Mouse (Mus musculus) limb, embryonic 15.5 days (tissue): ENCODE measurements around the gene H2al1e. TPM values are rescaled to one million over a fixed set of nuclear protein-coding genes. Genes with fewer than 3 reads are reported as not detected.
"Not testable (repeated sequence)": the region's sequence is repeated elsewhere in the genome, so short reads cannot be mapped to it uniquely, and the experiment has no call there.

ENCODE experiments used
- ATAC-seq: fragments of 200-750 bp; cut with Nextera tagmentation; 2 replicates; pipeline ENCODE4 v1.8.0; 2017; ENCODE audit warnings: low read depth, moderate TSS enrichment; ENCODE audit not compliant: insufficient number of reproducible peaks, low FRiP score, low TSS enrichment
- H3K27ac ChIP-seq: fragments of 300-500 bp; sonication (generic); 2 replicates; pipeline ENCODE4 v1.5.1; 2015; ENCODE audit warnings: moderate library complexity, mild to moderate bottlenecking, inconsistent platforms
- H3K27me3 ChIP-seq: fragments of 300-500 bp; sonication (generic); 2 replicates; pipeline ENCODE4 v1.6.1; 2015; ENCODE audit warnings: inconsistent platforms
- H3K36me3 ChIP-seq: fragments of 300-500 bp; sonication (generic); 2 replicates; pipeline ENCODE4 v1.6.1; 2015; ENCODE audit warnings: inconsistent platforms
- H3K4me1 ChIP-seq: fragments of 300-500 bp; sonication (generic); 2 replicates; pipeline ENCODE4 v1.6.1; 2015; ENCODE audit warnings: inconsistent platforms
- H3K4me2 ChIP-seq: fragments of 300-500 bp; sonication (generic); 2 replicates; pipeline ENCODE4 v1.6.1; 2015; ENCODE audit warnings: mild to moderate bottlenecking, inconsistent platforms
- H3K4me3 ChIP-seq: fragments of 300-500 bp; sonication (generic); 2 replicates; pipeline ENCODE4 v1.5.1; 2015; ENCODE audit warnings: mild to moderate bottlenecking, inconsistent platforms
- H3K9ac ChIP-seq: fragments of 300-500 bp; sonication (generic); 2 replicates; pipeline ENCODE4 v1.6.1; 2015; ENCODE audit warnings: inconsistent platforms
- H3K9me3 ChIP-seq: fragments of 300-500 bp; sonication (generic); 2 replicates; pipeline ENCODE4 v1.6.1; 2016; ENCODE audit warnings: inconsistent platforms
- WGBS: fragments of 180-500 bp; shearing (Covaris S2); methylation state at CpG from one replicate; pipeline ENCODE4 v1.1.7; 2015; 5-methylcytosine and 5-hydroxymethylcytosine counted together
- polyA plus RNA-seq: library from polyadenylated mRNA; unstranded; fragments of >200 nt; fragmentation: Nextera tagmentation; extraction: Ambion mirVana; gene quantifications from 2 replicates; pipeline ENCODE4 v1.2.1, GENCODE M21; 2015

Gene H2al1e
- not detected in 2 replicates for polyA plus RNA-seq

DNA sequence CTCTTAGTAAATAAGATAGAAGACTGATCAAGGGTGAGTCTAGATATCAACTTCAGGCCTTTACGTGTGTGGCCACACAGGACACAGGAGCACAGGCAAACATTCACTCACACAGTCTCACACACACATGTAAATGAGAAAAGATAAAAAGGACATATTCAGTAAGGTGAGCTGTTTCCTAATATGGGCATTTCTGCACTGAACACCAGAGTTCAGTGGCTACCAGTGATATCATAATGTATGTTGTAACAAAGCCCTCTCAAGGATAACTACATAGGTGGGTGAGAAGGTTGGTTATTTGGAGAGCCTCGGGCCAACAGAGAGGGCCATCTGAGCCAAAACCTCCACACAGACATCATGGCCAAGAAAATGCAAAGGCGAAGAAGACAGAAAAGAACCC is at the start of gene H2al1e:
TSS of gene H2al1e (plus strand) at position 301 of the 400 bp plus-strand sequence.
- ATAC-seq, H3K4me3 ChIP-seq, H3K4me2 ChIP-seq, H3K9me3 ChIP-seq, H3K9ac ChIP-seq, H3K36me3 ChIP-seq, H3K4me1 ChIP-seq, H3K27ac ChIP-seq, H3K27me3 ChIP-seq: not testable (repeated sequence)
- WGBS = no CpG with 5 or more reads among the region's 3 CpGs

DNA sequence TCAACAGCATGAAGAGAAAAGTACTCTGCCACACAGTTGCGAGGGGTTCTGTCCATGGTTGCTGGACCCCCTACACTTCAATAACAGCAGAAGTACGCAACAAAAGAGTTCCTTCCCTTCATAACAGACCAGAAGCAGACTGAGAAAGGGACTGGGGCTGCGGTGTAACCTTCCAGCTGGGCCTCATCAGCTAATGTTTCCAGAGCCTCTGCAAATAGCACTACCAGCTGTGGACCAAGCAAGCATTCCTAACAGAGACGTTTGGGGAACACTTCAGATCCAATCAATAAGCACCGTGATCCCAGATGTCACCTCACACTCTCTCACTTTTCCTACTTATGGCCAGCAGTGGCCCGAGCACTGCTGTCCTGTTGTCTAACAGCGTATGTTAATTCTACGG is 46.8 kb upstream of the H2al1e start:
- no peaks in the 10 kb centered on the region for H3K9me3 ChIP-seq
- H3K9ac ChIP-seq = no peak overlapping the region
- H3K27ac ChIP-seq = no peak overlapping the region
- 65% methylated on average over 8 of the region's 8 CpGs for WGBS
- H3K4me3 ChIP-seq = no peak overlapping the region
- no peak overlapping the region for H3K4me2 ChIP-seq
- no peaks in the 10 kb centered on the region for H3K4me1 ChIP-seq
- H3K36me3 ChIP-seq = no peaks in the 10 kb centered on the region
- no peak for ATAC-seq
- H3K27me3 ChIP-seq = peaks cover 40% of the 10 kb centered on the region; the same call in 1 of the 2 replicates

DNA sequence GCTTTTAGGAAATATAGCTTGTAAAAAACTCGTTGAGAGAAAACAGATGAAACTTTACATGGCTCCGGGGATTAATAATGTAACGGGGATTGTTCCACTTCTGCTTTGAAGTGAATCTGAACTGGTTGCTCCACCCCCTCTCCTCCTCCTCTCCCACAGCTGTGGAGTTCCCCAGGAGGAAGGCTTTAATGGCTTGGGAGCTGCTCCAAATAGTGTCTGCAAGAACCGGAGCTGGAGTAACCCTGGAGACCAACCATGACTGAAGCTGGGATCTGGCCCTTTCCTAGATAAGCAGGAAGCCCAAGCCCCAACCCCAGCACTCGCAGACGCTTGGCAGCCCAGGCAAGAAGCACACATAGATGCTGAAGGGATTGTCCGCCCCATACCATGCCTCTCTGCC is 43.9 kb upstream of the H2al1e start:
- Histone ChIP-seq H3K9me3 (no peaks in the 10 kb centered on the region), H3K4me1 (no peaks in the 10 kb centered on the region), H3K27me3 (peaks cover 34% of the 10 kb centered on the region; the same call in 1 of the 2 replicates), H3K9ac (no peak overlapping the region), H3K36me3 (no peaks in the 10 kb centered on the region), H3K4me2 (no peak overlapping the region), H3K27ac (no peak overlapping the region), H3K4me3 (no peak overlapping the region)
- 42% methylated on average over 7 of the region's 7 CpGs for WGBS
- peak; percentile 35; the same call in 1 of the 2 replicates for ATAC-seq

DNA sequence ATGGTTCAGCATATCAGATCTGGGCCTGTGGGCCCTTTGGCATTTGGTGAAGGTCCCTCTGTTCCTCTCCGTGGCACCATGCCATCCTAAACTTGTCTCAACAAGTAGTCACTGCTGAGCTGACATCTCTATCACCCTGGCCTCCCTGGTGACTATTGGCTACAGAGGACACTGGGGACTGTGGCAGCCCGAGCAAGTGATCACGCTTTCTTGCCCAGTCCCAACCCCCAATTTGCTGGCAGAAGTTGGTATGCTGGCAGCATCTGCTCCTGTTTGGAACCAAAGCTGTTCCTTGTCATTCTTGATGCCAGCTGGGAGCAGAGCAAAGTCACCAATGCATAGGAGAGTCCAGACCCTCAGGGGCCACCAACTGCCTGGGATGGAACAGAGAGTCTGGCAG is 42.7 kb upstream of the H2al1e start:
- Histone ChIP-seq H3K9ac (no peak overlapping the region), H3K4me3 (no peak overlapping the region), H3K4me2 (no peak overlapping the region), H3K36me3 (no peaks in the 10 kb centered on the region), H3K27me3 (peaks cover 34% of the 10 kb centered on the region; the same call in 1 of the 2 replicates), H3K27ac (no peak overlapping the region), H3K9me3 (no peaks in the 10 kb centered on the region), H3K4me1 (no peaks in the 10 kb centered on the region)
- ATAC-seq = no peak
- 87% methylated on average over 3 of the region's 3 CpGs for WGBS

DNA sequence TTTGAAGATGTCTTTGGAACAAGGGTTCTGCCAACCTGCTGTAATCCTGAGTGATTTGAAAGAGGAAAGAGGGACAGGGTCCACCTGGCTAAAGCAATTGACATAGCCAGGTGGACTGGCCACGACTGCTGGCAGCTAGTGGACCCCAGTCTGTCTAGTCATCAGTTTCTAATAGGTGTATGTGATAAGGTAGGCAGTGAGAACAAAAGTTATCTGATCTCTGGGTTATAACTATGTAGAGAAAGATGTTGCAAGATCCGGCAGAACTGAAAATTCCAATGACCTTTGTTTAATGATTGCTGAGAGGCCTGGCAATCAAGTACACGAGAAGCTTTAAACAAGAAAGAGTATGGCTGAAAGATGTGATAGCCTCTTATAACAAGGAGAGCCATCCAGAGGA is 38.5 kb upstream of the H2al1e start:
- no peak overlapping the region for H3K27ac ChIP-seq
- 69% methylated on average over 3 of the region's 3 CpGs for WGBS
- H3K9me3 ChIP-seq = no peaks in the 10 kb centered on the region
- H3K4me3 ChIP-seq = no peak overlapping the region
- H3K27me3 ChIP-seq = peaks cover 22% of the 10 kb centered on the region; the same call in 1 of the 2 replicates
- no peak overlapping the region for H3K9ac ChIP-seq
- no peaks in the 10 kb centered on the region for H3K36me3 ChIP-seq
- H3K4me2 ChIP-seq = no peak overlapping the region
- H3K4me1 ChIP-seq = no peaks in the 10 kb centered on the region
- no peak for ATAC-seq

DNA sequence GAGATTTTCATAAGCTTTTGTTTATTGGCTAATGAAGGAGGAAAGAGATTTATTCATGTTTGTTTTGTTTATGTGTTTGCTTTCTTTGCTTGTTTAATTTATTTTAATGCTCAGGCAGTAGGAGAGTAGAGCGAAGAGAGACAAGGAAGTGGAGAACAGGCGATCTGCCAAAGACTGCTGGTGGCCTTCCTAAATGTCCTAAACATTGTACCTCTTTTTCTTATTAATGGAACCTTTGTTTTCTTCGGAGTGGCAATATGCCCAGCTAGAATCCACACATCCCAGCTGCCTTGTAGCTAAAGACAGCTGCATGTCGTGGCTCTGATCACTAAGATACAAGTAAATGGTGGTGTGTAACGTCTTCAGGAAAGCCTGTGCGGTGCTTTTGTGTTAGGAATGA is 34.7 kb upstream of the H2al1e start:
- Histone ChIP-seq H3K4me3 (no peak overlapping the region), H3K27ac (no peak overlapping the region), H3K27me3 (peaks cover 11% of the 10 kb centered on the region; the same call in 1 of the 2 replicates), H3K36me3 (no peaks in the 10 kb centered on the region), H3K9me3 (no peaks in the 10 kb centered on the region), H3K9ac (no peak overlapping the region), H3K4me2 (no peak overlapping the region), H3K4me1 (no peaks in the 10 kb centered on the region)
- 75% methylated on average over 6 of the region's 6 CpGs for WGBS
- ATAC-seq = no peak

DNA sequence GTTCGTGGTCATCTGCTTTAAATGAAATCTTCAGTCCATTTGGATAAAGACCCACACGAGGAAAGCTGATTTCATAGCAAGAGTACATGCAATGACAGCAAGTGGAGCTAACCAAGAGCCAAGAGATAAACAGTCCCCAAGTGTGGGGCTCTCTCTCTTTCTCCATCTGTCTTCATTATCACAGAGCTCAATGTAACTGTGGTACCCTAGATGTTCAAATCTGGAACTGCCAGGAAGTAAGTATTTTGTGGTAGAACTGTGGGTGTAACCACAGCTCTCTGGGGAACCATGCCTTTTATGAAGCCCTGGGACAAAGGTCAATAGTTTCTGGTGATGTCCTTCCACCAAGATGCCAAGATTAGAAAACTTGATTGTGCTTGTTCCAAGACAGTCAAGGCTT is 31.0 kb upstream of the H2al1e start:
- ATAC-seq = no peak
- Histone ChIP-seq H3K36me3 (no peaks in the 10 kb centered on the region), H3K27ac (no peak overlapping the region), H3K27me3 (0 out of 2 replicates have a peak, but pooled peaks cover 10% of the 10 kb centered on the region), H3K9me3 (no peaks in the 10 kb centered on the region), H3K4me1 (no peaks in the 10 kb centered on the region), H3K4me2 (no peak overlapping the region), H3K9ac (no peak overlapping the region), H3K4me3 (no peak overlapping the region)
- WGBS = 54% methylated on average over 2 of the region's 2 CpGs

DNA sequence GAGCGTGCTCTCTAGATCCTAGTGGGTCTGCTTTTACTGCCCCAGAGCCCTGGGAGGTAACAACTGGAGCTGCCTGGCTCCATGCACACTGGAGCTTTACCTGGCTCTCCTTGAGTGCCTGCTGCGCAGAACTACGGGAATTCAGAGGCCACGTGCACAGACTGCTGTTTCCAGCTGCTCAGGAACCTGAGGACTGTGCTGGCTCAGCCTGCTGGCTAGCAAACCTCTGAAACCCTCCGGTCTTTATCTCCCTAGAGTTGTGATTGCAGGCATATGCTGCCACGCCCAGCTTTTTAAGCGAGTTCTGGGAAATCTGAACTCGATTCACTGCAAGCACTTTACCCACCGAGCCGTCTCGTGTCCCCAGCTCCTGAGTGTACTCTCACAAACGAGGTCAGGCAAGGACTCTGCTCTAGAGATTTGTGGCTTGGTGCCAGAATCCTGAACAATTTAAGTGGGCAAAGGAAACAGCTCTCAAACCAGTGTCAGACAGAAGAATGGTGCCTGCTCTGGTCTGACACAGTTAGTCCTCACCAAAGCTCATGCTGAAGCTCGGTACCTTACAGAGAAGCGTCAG is 23.3 kb upstream of the H2al1e start:
- Histone ChIP-seq H3K4me1 (no peaks in the 10 kb centered on the region), H3K9ac (no peak overlapping the region), H3K36me3 (no peaks in the 10 kb centered on the region), H3K27me3 (peaks cover 15% of the 10 kb centered on the region), H3K9me3 (no peaks in the 10 kb centered on the region), H3K27ac (no peak overlapping the region), H3K4me2 (no peak overlapping the region), H3K4me3 (no peak overlapping the region)
- ATAC-seq = no peak
- 59% methylated on average over 14 of the region's 14 CpGs for WGBS

DNA sequence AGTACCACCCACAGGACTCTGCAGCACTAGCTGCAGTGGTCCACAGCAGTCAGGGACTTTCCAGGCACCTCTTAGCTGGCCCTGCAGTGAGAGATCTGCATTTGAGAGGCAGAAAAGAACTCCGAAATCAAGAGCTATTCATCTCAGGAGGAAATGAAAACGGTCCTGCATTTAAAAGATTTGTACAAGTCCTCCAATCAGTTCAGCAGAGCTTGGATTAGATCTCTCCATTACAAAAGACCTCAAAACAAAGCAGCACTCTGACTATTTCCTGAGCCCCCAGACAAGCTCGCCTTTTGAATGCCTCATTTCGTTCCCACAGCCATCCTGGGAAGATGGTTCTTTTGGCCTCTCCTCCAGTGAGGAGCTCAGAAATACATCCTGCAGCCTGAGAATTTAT is 22.5 kb upstream of the H2al1e start:
- H3K9ac ChIP-seq = no peak overlapping the region
- no peaks in the 10 kb centered on the region for H3K36me3 ChIP-seq
- no peak for ATAC-seq
- H3K4me3 ChIP-seq = no peak overlapping the region
- WGBS = 79% methylated on average over 4 of the region's 4 CpGs
- no peaks in the 10 kb centered on the region for H3K4me1 ChIP-seq
- peaks cover 15% of the 10 kb centered on the region for H3K27me3 ChIP-seq
- no peak overlapping the region for H3K4me2 ChIP-seq
- no peak overlapping the region for H3K27ac ChIP-seq
- H3K9me3 ChIP-seq = no peaks in the 10 kb centered on the region

DNA sequence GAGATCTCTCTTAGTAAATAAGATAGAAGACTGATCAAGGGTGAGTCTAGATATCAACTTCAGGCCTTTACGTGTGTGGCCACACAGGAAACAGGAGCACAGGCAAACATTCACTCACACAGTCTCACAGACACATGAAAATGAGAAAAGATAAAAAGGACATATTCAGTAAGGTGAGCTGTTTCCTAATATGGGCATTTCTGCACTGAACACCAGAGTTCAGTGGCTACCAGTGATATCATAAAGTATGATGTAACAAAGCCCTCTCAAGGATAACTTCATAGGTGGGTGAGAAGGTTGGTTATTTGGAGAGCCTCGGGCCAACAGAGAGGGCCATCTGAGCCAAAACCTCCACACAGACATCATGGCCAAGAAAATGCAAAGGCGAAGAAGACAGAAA is 12.8 kb upstream of the H2al1e start, which contains the start of gene H2al1a:
TSS of gene H2al1a (plus strand) at position 301 of the 400 bp plus-strand sequence.
- ATAC-seq, H3K27ac ChIP-seq, H3K4me1 ChIP-seq, H3K9ac ChIP-seq, H3K4me3 ChIP-seq, H3K36me3 ChIP-seq, H3K4me2 ChIP-seq, H3K27me3 ChIP-seq, H3K9me3 ChIP-seq: not testable (repeated sequence)
- no CpG with 5 or more reads among the region's 3 CpGs for WGBS

DNA sequence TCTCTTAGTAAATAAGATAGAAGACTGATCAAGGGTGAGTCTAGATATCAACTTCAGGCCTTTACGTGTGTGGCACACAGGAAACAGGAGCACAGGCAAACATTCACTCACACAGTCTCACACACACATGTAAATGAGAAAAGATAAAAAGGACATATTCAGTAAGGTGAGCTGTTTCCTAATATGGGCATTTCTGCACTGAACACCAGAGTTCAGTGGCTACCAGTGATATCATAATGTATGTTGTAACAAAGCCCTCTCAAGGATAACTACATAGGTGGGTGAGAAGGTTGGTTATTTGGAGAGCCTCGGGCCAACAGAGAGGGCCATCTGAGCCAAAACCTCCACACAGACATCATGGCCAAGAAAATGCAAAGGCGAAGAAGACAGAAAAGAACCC is 9.6 kb upstream of the H2al1e start, which contains the start of gene H2al1b:
TSS of gene H2al1b (plus strand) at position 301 of the 400 bp plus-strand sequence.
- H3K4me3 ChIP-seq, H3K4me1 ChIP-seq, H3K9ac ChIP-seq, H3K27ac ChIP-seq, H3K4me2 ChIP-seq, H3K36me3 ChIP-seq, ATAC-seq, H3K9me3 ChIP-seq, H3K27me3 ChIP-seq: not testable (repeated sequence)
- 100% methylated on average over 1 of the region's 3 CpGs for WGBS

DNA sequence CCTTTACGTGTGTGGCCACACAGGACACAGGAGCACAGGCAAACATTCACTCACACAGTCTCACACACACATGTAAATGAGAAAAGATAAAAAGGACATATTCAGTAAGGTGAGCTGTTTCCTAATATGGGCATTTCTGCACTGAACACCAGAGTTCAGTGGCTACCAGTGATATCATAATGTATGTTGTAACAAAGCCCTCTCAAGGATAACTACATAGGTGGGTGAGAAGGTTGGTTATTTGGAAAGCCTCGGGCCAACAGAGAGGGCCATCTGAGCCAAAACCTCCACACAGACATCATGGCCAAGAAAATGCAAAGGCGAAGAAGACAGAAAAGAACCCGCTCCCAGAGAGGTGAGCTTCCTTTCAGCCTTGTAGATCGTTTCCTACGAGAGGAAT is 6.4 kb upstream of the H2al1e start, which contains the start of gene H2al1c:
TSS of gene H2al1c (plus strand) at position 301 of the 400 bp plus-strand sequence.
- H3K9ac ChIP-seq, H3K4me3 ChIP-seq, H3K27me3 ChIP-seq, H3K4me1 ChIP-seq, H3K9me3 ChIP-seq, H3K27ac ChIP-seq, H3K4me2 ChIP-seq, H3K36me3 ChIP-seq, ATAC-seq: not testable (repeated sequence)
- 67% methylated on average over 1 of the region's 6 CpGs for WGBS

DNA sequence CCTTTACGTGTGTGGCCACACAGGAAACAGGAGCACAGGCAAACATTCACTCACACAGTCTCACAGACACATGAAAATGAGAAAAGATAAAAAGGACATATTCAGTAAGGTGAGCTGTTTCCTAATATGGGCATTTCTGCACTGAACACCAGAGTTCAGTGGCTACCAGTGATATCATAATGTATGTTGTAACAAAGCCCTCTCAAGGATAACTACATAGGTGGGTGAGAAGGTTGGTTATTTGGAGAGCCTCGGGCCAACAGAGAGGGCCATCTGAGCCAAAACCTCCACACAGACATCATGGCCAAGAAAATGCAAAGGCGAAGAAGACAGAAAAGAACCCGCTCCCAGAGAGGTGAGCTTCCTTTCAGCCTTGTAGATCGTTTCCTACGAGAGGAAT is 3.2 kb upstream of the H2al1e start, which contains the start of gene H2al1d:
TSS of gene H2al1d (plus strand) at position 301 of the 400 bp plus-strand sequence.
- H3K36me3 ChIP-seq, H3K27ac ChIP-seq, H3K27me3 ChIP-seq, H3K4me3 ChIP-seq, ATAC-seq, H3K4me2 ChIP-seq, H3K9ac ChIP-seq, H3K9me3 ChIP-seq, H3K4me1 ChIP-seq: not testable (repeated sequence)
- no CpG with 5 or more reads among the region's 6 CpGs for WGBS
